Mouse (Mus musculus) Patski (cell line): ENCODE results near the gene Gm45711. TPM values are rescaled to one million over a fixed set of nuclear protein-coding genes. Genes with fewer than 3 reads are reported as not detected.
A peak's percentile ranks its signal among the peaks of the same experiment; 100 is the strongest.
"Not testable (repeated sequence)": the region's sequence is repeated elsewhere in the genome, so short reads cannot be mapped to it uniquely, and the experiment has no call there.

Experiments used
- ATAC-seq: fragments of 100-300 bp; one replicate; pipeline ENCODE4 v1.8.0; 2021
- CTCF ChIA-PET: fragments of 350-600 bp; sonication (Branson Sonifier 250); formaldehyde crosslinking; loops from one replicate; lab custom pipeline; 2022; ENCODE audit warnings: inconsistent platforms; lab: Charles Lee
- POLR2A ChIA-PET: fragments of 350-600 bp; sonication (Branson Sonifier 250); formaldehyde crosslinking; loops from one replicate; lab custom pipeline; 2022; ENCODE audit warnings: antibody characterized with exemption, inconsistent platforms; lab: Charles Lee
- DNase-seq: peaks from one replicate; pipeline ENCODE4 v3.0.0-alpha.2; 2011; ENCODE audit warnings: low read depth, low spot score
- H3K27me3 ChIP-seq: fragments of 371-371 bp; one replicate; pipeline ENCODE4 v1.5.1; 2021
- CTCF ChIP-seq: fragments of 100-300 bp; IDR thresholded peaks from one replicate; pipeline ENCODE4 v1.5.1; 2021
- in situ Hi-C: fragments of 300-500 bp; cut with MboI; formaldehyde crosslinking; loops from 3 replicates; pipeline ENCODE4 v1.11.1; 2018; ENCODE audit warnings: low pct_unique_long_range_greater_than_20kb, mixed read lengths
- polyA plus RNA-seq: library from polyadenylated mRNA; unstranded; gene quantifications from one replicate; pipeline ENCODE4 v1.2.3, GENCODE M21; 2021

Gm45711 gene
- polyA plus RNA-seq, 1 experiment from 2014 or later, result not detected

GRCm38 (mm10) chr8:104332665-104333631 is 23.1 kb upstream of the Gm45711 start:
- DNase-seq (no peak), ATAC-seq (no peak)
- in situ Hi-C loops, result loop anchor here (25.0 kb wide), 1 partner anchor 229 kb away; no protein-coding TSS in a partner anchor
- peak; percentile 13 for TF ChIP-seq CTCF
- H3K27me3 ChIP-seq, result peaks cover 16% of the 10 kb centered on the region
- POLR2A ChIA-PET, result no interaction called here
- CTCF ChIA-PET, result interaction anchor here (1.0 to 1.4 kb wide), 2 partner anchors 10 to 82 kb away, joined by 3 read pairs; no protein-coding TSS in a partner anchor

- CTCF ChIA-PET, ATAC-seq, DNase-seq: not testable (repeated sequence)
- POLR2A ChIA-PET, result interaction anchor here (0.7 kb wide), 2 partner anchors 25 to 740 kb away, joined by 3 read pairs; no protein-coding TSS in a partner anchor
- peaks cover 29% of the 10 kb centered on the region for H3K27me3 ChIP-seq
- in situ Hi-C loops, result loop anchor here (25.0 kb wide), 1 partner anchor 615 kb away; the partner anchor contains the start of genes Ces2e and Ces2f
Observed at GRCm38 (mm10) chr8:104321930-104322329, 12.0 kb upstream of the Gm45711 start, which contains the start of gene Cmtm2b. Gene Cmtm2b (plus strand): TSS chr8:104322230.

- in situ Hi-C loops, result loop anchor here (25.0 kb wide), 1 partner anchor 616 kb away; the partner anchor contains the start of genes Ces2e and Ces2f
- POLR2A ChIA-PET, CTCF ChIA-PET, ATAC-seq, DNase-seq: not testable (repeated sequence)
- H3K27me3 ChIP-seq, result peaks cover 34% of the 10 kb centered on the region
Observed at GRCm38 (mm10) chr8:104321267-104321666, 11.4 kb upstream of the Gm45711 start, which contains the start of gene Gm11020. Gene Gm11020 (plus strand): TSS chr8:104321567.

- ChIA-PET POLR2A (no interaction called here), CTCF (no interaction called here)
- TF ChIP-seq CTCF, result peak; percentile 26
- ATAC-seq (no peak), DNase-seq (no peak)
- H3K27me3 ChIP-seq, result peaks cover 28% of the 10 kb centered on the region
- in situ Hi-C loops, result loop anchor here (25.0 kb wide), 1 partner anchor 624 kb away; the partner anchor contains the start of genes Ces2e and Ces2f
Observed at GRCm38 (mm10) chr8:104313311-104313710, 3.4 kb upstream of the Gm45711 start.

GRCm38 (mm10) chr8:104312023-104312422 is 2.1 kb upstream of the Gm45711 start:
- DNase-seq, ATAC-seq, CTCF ChIA-PET, POLR2A ChIA-PET: not testable (repeated sequence)
- peaks cover 28% of the 10 kb centered on the region for H3K27me3 ChIP-seq
- in situ Hi-C loops, result loop anchor here (25.0 kb wide), 1 partner anchor 625 kb away; the partner anchor contains the start of genes Ces2e and Ces2f

GRCm38 (mm10) chr8:104308341-104308740 is 1.5 kb downstream of the Gm45711 start:
- ATAC-seq, POLR2A ChIA-PET, DNase-seq, CTCF ChIA-PET: not testable (repeated sequence)
- in situ Hi-C loops, result loop anchor here (5.0 to 25.0 kb wide), 2 partner anchors 41 to 629 kb away; partner anchors contain the start of genes Ces2e and Ces2f
- peaks cover 16% of the 10 kb centered on the region for H3K27me3 ChIP-seq

GRCm38 (mm10) chr8:104304962-104305361 is 4.9 kb downstream of the Gm45711 start:
- DNase-seq (no peak), ATAC-seq (no peak)
- in situ Hi-C loops, result loop anchor here (5.0 to 25.0 kb wide), 2 partner anchors 38 to 632 kb away; partner anchors contain the start of genes Ces2e and Ces2f
- TF ChIP-seq CTCF, result no peak
- POLR2A ChIA-PET, result no interaction called here
- H3K27me3 ChIP-seq, result peaks cover 8% of the 10 kb centered on the region
- CTCF ChIA-PET, result no interaction called here

- POLR2A ChIA-PET, CTCF ChIA-PET, DNase-seq, H3K27me3 ChIP-seq, ATAC-seq: not testable (repeated sequence)
- in situ Hi-C loops, result loop anchor here (25.0 kb wide), 1 partner anchor 635 kb away; the partner anchor contains the start of genes Ces2e and Ces2f
Observed at GRCm38 (mm10) chr8:104302536-104302935, 7.3 kb downstream of the Gm45711 start.

GRCm38 (mm10) chr8:104301577-104301976 is 8.3 kb downstream of the Gm45711 start:
- H3K27me3 ChIP-seq, POLR2A ChIA-PET, CTCF ChIA-PET, DNase-seq, ATAC-seq: not testable (repeated sequence)
- in situ Hi-C loops, result loop anchor here (25.0 kb wide), 1 partner anchor 636 kb away; the partner anchor contains the start of genes Ces2e and Ces2f

GRCm38 (mm10) chr8:104294396-104294795 is 15.5 kb downstream of the Gm45711 start:
- ATAC-seq (no peak), DNase-seq (no peak)
- POLR2A ChIA-PET, result no interaction called here
- peaks cover 30% of the 10 kb centered on the region for H3K27me3 ChIP-seq
- no peak for TF ChIP-seq CTCF
- in situ Hi-C loops, result no loop called here
- CTCF ChIA-PET, result no interaction called here

- DNase-seq, POLR2A ChIA-PET, ATAC-seq, in situ Hi-C loops, CTCF ChIA-PET: not testable (repeated sequence)
- H3K27me3 ChIP-seq, result peaks cover 30% of the 10 kb centered on the region
Observed at GRCm38 (mm10) chr8:104293081-104293480, 16.8 kb downstream of the Gm45711 start, which contains the start of gene Cmtm2a. Gene Cmtm2a (minus strand): TSS chr8:104293181.
